Mouse (Mus musculus): Measurements from ENCODE around the gene Rorb.

Gene Rorb

DNA sequence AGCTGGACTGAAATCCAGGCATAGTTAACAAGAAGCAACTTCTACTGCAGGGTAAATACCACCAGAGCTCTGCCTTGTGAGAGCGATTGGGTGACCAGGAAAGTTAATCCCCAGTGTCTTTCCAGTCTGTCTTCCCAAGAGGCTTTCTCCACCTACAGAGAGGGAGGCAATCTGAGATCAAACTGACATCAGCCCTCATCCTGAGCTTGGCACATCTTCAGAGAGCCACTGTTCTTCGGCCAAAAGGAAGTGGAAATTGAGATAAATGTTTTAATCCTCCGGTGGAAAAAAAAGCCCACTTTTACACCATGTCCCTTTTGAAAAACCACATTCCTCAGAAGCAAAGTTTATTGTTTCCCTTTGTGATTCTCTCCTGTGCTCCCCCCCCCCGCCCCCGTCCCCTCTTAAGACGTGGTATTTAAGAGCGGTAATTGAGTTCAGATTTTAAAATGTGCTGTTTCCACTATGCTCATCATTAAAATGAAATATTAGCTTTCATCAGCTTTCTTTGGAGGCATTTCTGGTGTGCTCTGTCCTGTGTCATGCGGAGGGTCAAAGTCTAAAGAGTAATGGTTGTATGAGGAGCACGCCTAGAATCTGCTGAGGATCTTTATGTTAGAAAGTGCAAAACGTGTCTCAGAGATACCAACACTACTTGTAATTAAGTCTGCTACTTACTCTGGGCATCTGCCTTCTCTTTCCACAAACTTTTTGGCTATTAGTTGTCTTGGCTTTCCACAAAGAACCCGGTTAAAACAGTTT is 223.2 kb downstream of the Rorb start:
- DNase-seq = no peak

DNA sequence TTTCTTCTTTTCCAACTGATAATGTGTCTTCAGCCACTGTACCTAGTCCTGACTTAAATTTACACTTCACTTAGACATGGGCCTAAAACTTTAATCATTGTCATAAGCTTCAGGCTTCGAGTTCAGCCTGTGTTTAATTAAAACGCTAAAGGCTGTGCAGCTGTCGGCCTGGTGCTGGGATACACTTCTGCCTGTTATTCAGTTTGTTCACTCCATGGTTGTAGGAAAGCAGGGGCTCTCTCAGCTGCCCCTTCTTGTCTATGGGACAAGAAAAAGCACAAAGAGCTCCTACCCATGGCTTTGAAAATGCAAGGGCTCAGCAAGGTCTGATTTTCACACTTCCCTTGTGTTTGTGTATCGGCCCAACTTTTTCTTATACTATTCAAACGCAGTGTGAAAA is 229.8 kb downstream of the Rorb start:
- DNase-seq = no peak
